Mouse (Mus musculus) B cell, adult 62 days (primary cell): ENCODE results near the gene Prkcd. TPM values are rescaled to one million over a fixed set of nuclear protein-coding genes. Genes with fewer than 3 reads are reported as not detected.

Experiments used
- total RNA-seq: library from RNA; stranded (reverse); gene quantifications from 4 replicates; pipeline ENCODE4 v1.2.4, GENCODE M21; 2023

Prkcd gene
- 452 to 487 TPM (median 473 TPM) in 4 replicates for total RNA-seq

DNA sequence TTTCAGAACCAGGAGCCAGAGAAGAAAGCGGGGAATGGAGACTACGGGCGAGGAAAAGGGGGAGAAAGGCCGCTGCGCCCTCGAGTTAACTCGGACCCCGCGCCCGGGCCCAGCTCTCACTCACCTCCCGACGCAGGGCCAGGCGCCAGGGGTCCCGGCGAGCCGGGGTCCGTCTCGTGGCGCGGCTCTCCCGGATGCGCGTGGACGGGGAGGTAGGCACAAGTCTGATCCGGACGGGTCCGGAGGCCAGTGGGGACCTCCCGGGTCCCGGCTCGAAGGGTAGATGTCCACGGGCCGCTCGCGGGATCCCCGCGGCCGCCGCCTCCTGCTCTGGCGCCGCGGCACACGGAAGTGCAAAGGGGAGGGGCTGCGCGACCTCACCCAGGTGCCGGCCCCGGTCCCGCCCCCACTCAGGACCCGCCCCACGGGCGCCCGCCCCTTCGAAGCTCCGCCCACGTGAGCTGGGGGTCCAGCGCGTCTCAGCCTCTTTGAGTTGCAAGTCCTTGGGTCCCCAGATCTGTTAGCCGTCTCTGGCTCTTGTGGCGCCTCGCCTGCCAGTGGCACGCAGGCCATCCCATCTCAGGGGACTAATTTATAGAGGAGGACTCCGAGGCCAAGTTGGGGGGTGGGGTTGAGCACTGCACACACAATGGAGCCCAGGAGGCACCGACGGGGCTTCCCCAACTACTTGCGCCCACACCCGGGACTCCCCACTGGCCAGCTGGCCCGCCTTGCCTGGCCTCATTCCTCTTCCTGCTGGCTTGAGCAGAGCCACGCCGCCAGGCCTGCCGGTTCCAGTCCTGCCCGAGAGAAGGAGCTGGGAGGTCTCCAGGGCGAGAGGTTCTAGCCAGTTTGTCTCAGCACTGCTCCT, at the start of gene Prkcd:
Gene Prkcd, minus strand, starts transcription at position 355 of the 871 bp plus-strand sequence.

DNA sequence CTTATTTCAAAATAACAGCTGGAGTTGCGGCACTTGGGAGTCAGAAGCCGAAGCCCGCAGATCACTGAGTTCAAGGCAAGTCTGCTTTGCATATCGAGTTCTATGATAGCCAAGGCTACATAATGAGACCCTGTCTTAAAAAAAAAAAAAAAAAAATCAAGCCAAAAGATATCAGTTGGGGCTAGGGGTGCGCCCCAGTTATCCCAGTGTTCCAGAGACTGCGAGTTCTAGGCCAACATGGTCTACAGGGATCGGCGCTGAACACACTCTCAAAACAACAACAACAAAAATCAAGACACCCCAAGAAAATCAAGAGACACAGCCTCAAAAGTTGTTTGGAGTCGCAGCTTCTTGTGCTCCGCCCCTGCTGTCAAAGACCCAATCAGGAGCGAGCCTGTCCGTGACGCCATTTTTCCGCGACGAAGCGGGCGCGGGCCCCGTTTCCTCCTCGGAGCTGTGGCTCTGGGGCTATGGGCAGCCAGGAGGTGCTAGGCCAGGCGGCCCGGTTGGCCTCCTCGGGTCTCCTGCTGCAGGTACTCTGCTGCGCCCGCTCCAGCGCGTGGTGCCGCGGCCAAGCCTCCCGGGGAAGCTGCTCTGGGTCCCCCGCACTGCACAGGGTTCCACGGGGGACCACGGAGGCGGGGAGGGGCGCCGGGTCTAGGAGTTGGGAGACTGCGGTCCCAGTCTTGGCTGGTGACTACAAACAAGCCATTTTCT, 28.1 kb upstream of the Prkcd start, which contains the start of gene Rft1:
Gene Rft1, plus strand, starts transcription at position 418 of the 717 bp plus-strand sequence.

DNA sequence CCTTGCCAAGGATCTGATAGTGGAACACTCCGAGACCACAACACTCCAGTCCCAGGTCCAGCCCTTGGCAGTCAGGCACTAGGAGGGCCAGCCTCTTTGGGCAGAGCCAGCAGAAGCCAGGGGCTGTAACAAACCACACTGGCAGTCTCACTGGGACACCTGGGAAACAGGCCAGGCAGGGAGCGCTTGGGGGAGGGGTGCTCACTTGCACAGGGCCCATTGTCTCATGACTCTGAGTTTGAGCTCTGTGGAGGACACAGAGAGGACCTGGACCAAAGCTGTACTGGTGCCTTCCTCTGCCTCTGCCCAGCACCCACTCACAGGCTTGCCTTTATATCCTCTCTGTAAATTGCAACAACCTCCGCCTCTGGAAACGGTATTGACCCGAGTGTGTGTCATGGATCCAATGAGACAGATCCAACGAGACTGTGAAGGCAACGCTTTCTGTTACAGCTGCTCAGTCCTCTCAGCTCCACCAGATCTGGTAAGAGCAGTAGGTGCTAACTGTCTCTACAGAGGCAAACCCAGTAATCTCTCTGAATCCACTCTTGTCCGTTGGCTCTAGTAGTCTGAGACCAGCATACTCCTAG, 77.8 kb downstream of the Prkcd start, which contains the start of gene Tkt:
Gene Tkt, plus strand, starts transcription at position 229 of the 590 bp plus-strand sequence.

Other genes with a start within 250 kb of the Prkcd start
- 53.9 to 59.9 TPM (median 58.5 TPM) in 4 replicates for gene Dcp1a, start 146.7 kb downstream of the Prkcd start, total RNA-seq
- 5.6 to 6.5 TPM (median 5.9 TPM) in 4 replicates for gene Cacna1d, start 134.8 kb downstream of the Prkcd start, total RNA-seq
- 165 to 193 TPM (median 174 TPM) in 4 replicates for gene Tkt, start 77.9 kb downstream of the Prkcd start, total RNA-seq
- gene Rft1, start 28.1 kb upstream of the Prkcd start, total RNA-seq: 14.5 to 16.4 TPM (median 15.8 TPM) in 4 replicates
- gene Sfmbt1, start 88.6 kb upstream of the Prkcd start, total RNA-seq: 18.1 to 23.2 TPM (median 21.2 TPM) in 4 replicates
- gene Tmem110, start 199.4 kb upstream of the Prkcd start, total RNA-seq: 15.7 to 21.0 TPM (median 17.2 TPM) in 4 replicates